In genomic region chr4:117096666-117097065, GRCm38 (mm10) we compare ENCODE assay signal across 8 mouse cellular contexts. TPM values are rescaled to one million over a fixed set of nuclear protein-coding genes. Genes with fewer than 3 reads are reported as not detected.
DNase-seq lines count a peak whose midpoint lies in the region; ATAC-seq lines count a peak whose summit lies in the region.

No protein-coding gene starts in this region.

- H3K36me3 ChIP-seq in embryonic facial prominence, embryonic 12.5 days = no peaks in the 10 kb centered on the region
- peaks cover 6% of the 10 kb centered on the region; the same call in 1 of the 2 replicates for H3K36me3 ChIP-seq in hindbrain, embryonic 13.5 days
- H3K36me3 ChIP-seq in midbrain, embryonic 14.5 days (ENCODE audit: control insufficient read depth, insufficient read depth, low read length) = no peaks in the 10 kb centered on the region

- 12% methylated on average over 5 of the region's 5 CpGs for WGBS in embryonic facial prominence, embryonic 12.5 days
- WGBS in hindbrain, embryonic 13.5 days = 6% methylated on average over 5 of the region's 5 CpGs
- WGBS in midbrain, embryonic 14.5 days = 12% methylated on average over 5 of the region's 5 CpGs

- peak overlapping the region; percentile 55 for H3K9ac ChIP-seq in embryonic facial prominence, embryonic 12.5 days
- H3K9ac ChIP-seq in hindbrain, embryonic 13.5 days = peak overlapping the region; percentile 84
- H3K9ac ChIP-seq in midbrain, embryonic 14.5 days (replicated peaks; ENCODE audit: low read length) = peak overlapping the region; percentile 70

- no peak for ATAC-seq in embryonic facial prominence, embryonic 12.5 days (ENCODE audit: insufficient number of reproducible peaks, insufficient read depth, low FRiP score, low TSS enrichment)
- no peak for ATAC-seq in hindbrain, embryonic 13.5 days (ENCODE audit: low FRiP score)
- no peak for ATAC-seq in midbrain, embryonic 14.5 days (ENCODE audit: low FRiP score, low TSS enrichment)
- no peak for ATAC-seq in frontal cortex, adult (ENCODE audit: low TSS enrichment)

- no peaks in the 10 kb centered on the region for H3K9me3 ChIP-seq in embryonic facial prominence, embryonic 12.5 days
- no peaks in the 10 kb centered on the region for H3K9me3 ChIP-seq in hindbrain, embryonic 13.5 days
- H3K9me3 ChIP-seq in midbrain, embryonic 14.5 days (ENCODE audit: control insufficient read depth, low read length) = no peaks in the 10 kb centered on the region

- peak overlapping the region; percentile 65 for H3K4me3 ChIP-seq in embryonic facial prominence, embryonic 12.5 days
- H3K4me3 ChIP-seq in hindbrain, embryonic 13.5 days = peak overlapping the region; percentile 66
- H3K4me3 ChIP-seq in midbrain, embryonic 14.5 days (replicated peaks; ENCODE audit: low read depth, low read length) = peak overlapping the region; percentile 64

- peak overlapping the region; percentile 96 for H3K4me2 ChIP-seq in embryonic facial prominence, embryonic 12.5 days (replicated peaks)
- H3K4me2 ChIP-seq in hindbrain, embryonic 13.5 days = peak overlapping the region; percentile 92
- peak overlapping the region; percentile 88 for H3K4me2 ChIP-seq in midbrain, embryonic 14.5 days (ENCODE audit: low read length)

- H3K4me1 ChIP-seq in embryonic facial prominence, embryonic 12.5 days = peaks cover 28% of the 10 kb centered on the region
- peaks cover 38% of the 10 kb centered on the region for H3K4me1 ChIP-seq in hindbrain, embryonic 13.5 days (replicated peaks)
- H3K4me1 ChIP-seq in midbrain, embryonic 14.5 days (ENCODE audit: control insufficient read depth, insufficient read depth, low read length) = peaks cover 24% of the 10 kb centered on the region

- peak overlapping the region; percentile 78 for H3K27ac ChIP-seq in embryonic facial prominence, embryonic 12.5 days
- H3K27ac ChIP-seq in hindbrain, embryonic 13.5 days = peak overlapping the region; percentile 2; the same call in 1 of the 2 replicates
- peak overlapping the region; percentile 5; the same call in 1 of the 2 replicates for H3K27ac ChIP-seq in midbrain, embryonic 14.5 days (replicated peaks; ENCODE audit: low read depth, low read length)

- H3K27me3 ChIP-seq in embryonic facial prominence, embryonic 12.5 days = no peaks in the 10 kb centered on the region
- H3K27me3 ChIP-seq in hindbrain, embryonic 13.5 days = peaks cover 15% of the 10 kb centered on the region
- peaks cover 24% of the 10 kb centered on the region for H3K27me3 ChIP-seq in midbrain, embryonic 14.5 days (ENCODE audit: control insufficient read depth, insufficient read depth, low read length)

- DNase-seq in adrenal gland, adult 2 months = peak; percentile 43
- no peak for DNase-seq in adrenal gland, postnatal 25 days
- peak; percentile 24 for DNase-seq in midbrain, embryonic 14.5 days
- DNase-seq in thymus, postnatal 36 days = no peak
- no peak for DNase-seq in urinary bladder, adult 18-20 months (ENCODE audit: low spot score in 2 of 2)

RNA-seq across cellular contexts. Expression of gene Ptch2, which starts 0.8 kb away (rescaled TPM):
- total RNA-seq in adrenal gland, adult 2 months (2021) = 1 to 10 TPM; 2.8 to 6.5 TPM
- 24.4 and 25.1 TPM in 2 replicates for polyA plus RNA-seq in adrenal gland, adult 2 months (2012; rRNA removed)
- 5.3 and 9.8 TPM in 2 replicates for total RNA-seq in adrenal gland, postnatal 25 days (2021)
- 10.4 and 12.1 TPM in 2 replicates for polyA plus RNA-seq in embryonic facial prominence, embryonic 12.5 days (2016; fragmentation: Nextera tagmentation; extraction: Ambion mirVana)
- polyA plus RNA-seq in hindbrain, embryonic 13.5 days (2015; fragmentation: Nextera tagmentation; extraction: Ambion mirVana) = 6.8 and 7.9 TPM in 2 replicates
- 4.0 and 4.5 TPM in 2 replicates for polyA plus RNA-seq in midbrain, embryonic 14.5 days (2014; fragmentation: Nextera tagmentation; extraction: Ambion mirVana)

RNA-seq across cellular contexts. Expression of gene Btbd19, which starts 28.9 kb away (rescaled TPM):
- 1 to 10 TPM; 8.0 to 9.7 TPM for total RNA-seq in adrenal gland, adult 2 months (2021)
- polyA plus RNA-seq in adrenal gland, adult 2 months (2012; rRNA removed) = 6.0 and 7.4 TPM in 2 replicates
- total RNA-seq in adrenal gland, postnatal 25 days (2021) = 8.3 and 9.4 TPM in 2 replicates
- 4.4 and 4.9 TPM in 2 replicates for polyA plus RNA-seq in embryonic facial prominence, embryonic 12.5 days (2016; fragmentation: Nextera tagmentation; extraction: Ambion mirVana)
- polyA plus RNA-seq in hindbrain, embryonic 13.5 days (2015; fragmentation: Nextera tagmentation; extraction: Ambion mirVana) = 3.9 and 4.2 TPM in 2 replicates
- 3.2 and 3.4 TPM in 2 replicates for polyA plus RNA-seq in midbrain, embryonic 14.5 days (2014; fragmentation: Nextera tagmentation; extraction: Ambion mirVana)

RNA-seq across cellular contexts. Expression of gene Tctex1d4, which starts 29.9 kb away (rescaled TPM):
- not detected for total RNA-seq in adrenal gland, adult 2 months (2021)
- polyA plus RNA-seq in adrenal gland, adult 2 months (2012; rRNA removed) = 0.45 TPM in 1 of 2 replicates, not detected in the other
- total RNA-seq in adrenal gland, postnatal 25 days (2021) = not detected in 2 replicates
- polyA plus RNA-seq in embryonic facial prominence, embryonic 12.5 days (2016; fragmentation: Nextera tagmentation; extraction: Ambion mirVana) = not detected in 2 replicates
- 0.86 TPM in 1 of 2 replicates, not detected in the other for polyA plus RNA-seq in hindbrain, embryonic 13.5 days (2015; fragmentation: Nextera tagmentation; extraction: Ambion mirVana)
- polyA plus RNA-seq in midbrain, embryonic 14.5 days (2014; fragmentation: Nextera tagmentation; extraction: Ambion mirVana) = not detected in 2 replicates

RNA-seq across cellular contexts. Expression of gene Plk3, which starts 37.1 kb away (rescaled TPM):
- total RNA-seq in adrenal gland, adult 2 months (2021) = 10 to 100 TPM in 1 of 2 experiments, 1 to 10 TPM in 1; 8.4 to 23.6 TPM
- 11.3 and 11.5 TPM in 2 replicates for polyA plus RNA-seq in adrenal gland, adult 2 months (2012; rRNA removed)
- 4.6 and 5.2 TPM in 2 replicates for total RNA-seq in adrenal gland, postnatal 25 days (2021)
- 5.0 and 5.5 TPM in 2 replicates for polyA plus RNA-seq in embryonic facial prominence, embryonic 12.5 days (2016; fragmentation: Nextera tagmentation; extraction: Ambion mirVana)
- polyA plus RNA-seq in hindbrain, embryonic 13.5 days (2015; fragmentation: Nextera tagmentation; extraction: Ambion mirVana) = 16.2 and 16.6 TPM in 2 replicates
- 15.7 and 17.5 TPM in 2 replicates for polyA plus RNA-seq in midbrain, embryonic 14.5 days (2014; fragmentation: Nextera tagmentation; extraction: Ambion mirVana)

RNA-seq across cellular contexts. Expression of gene Rps8, which starts 59.4 kb away (rescaled TPM):
- total RNA-seq in adrenal gland, adult 2 months (2021) = 1,000 to 10,000 TPM in 1 of 2 experiments, 100 to 1,000 TPM in 1; 552 to 1,148 TPM
- polyA plus RNA-seq in adrenal gland, adult 2 months (2012; rRNA removed) = 156 and 162 TPM in 2 replicates
- total RNA-seq in adrenal gland, postnatal 25 days (2021) = 876 and 1,008 TPM in 2 replicates
- 804 and 834 TPM in 2 replicates for polyA plus RNA-seq in embryonic facial prominence, embryonic 12.5 days (2016; fragmentation: Nextera tagmentation; extraction: Ambion mirVana)
- 576 and 608 TPM in 2 replicates for polyA plus RNA-seq in hindbrain, embryonic 13.5 days (2015; fragmentation: Nextera tagmentation; extraction: Ambion mirVana)
- polyA plus RNA-seq in midbrain, embryonic 14.5 days (2014; fragmentation: Nextera tagmentation; extraction: Ambion mirVana) = 599 and 678 TPM in 2 replicates

Comparison
In these comparisons a context has a peak if more than half of its experiments do, and no peak if none do; other contexts are left out.
1. DNase-seq: peak in adrenal gland, adult 2 months (single experiment) and midbrain, embryonic 14.5 days (single experiment); none in adrenal gland, postnatal 25 days (single experiment), thymus, postnatal 36 days (0 of 2) and urinary bladder, adult 18-20 months (0 of 2).
2. H3K27ac ChIP-seq: peak in every context shown above with its lines; median percentile 78 in embryonic facial prominence, embryonic 12.5 days; 5 in midbrain, embryonic 14.5 days; 2 in hindbrain, embryonic 13.5 days.
3. Peak in every context shown above with its lines, with median percentiles within 50 percentile points of each other: H3K4me2 ChIP-seq, H3K4me3 ChIP-seq and H3K9ac ChIP-seq.